Mouse (Mus musculus) CD4-positive, CD25-positive, alpha-beta regulatory T cell, adult 4 months (primary cell): Measurements from ENCODE around the gene Plxdc1. TPM values are rescaled to one million over a fixed set of nuclear protein-coding genes. Genes with fewer than 3 reads are reported as not detected.

ENCODE experiments used
- ATAC-seq: one replicate; pipeline ENCODE4 v1.8.0; 2017
- polyA plus RNA-seq, 2 experiments: library from polyadenylated mRNA; unstranded; fragments of 100-300 nt; shearing (Covaris generic); gene quantifications; one replicate each; pipeline ENCODE4 v1.2.1; 2017

Plxdc1 gene
- polyA plus RNA-seq, 2 experiments from 2014 or later = 1.8 to 3.7 TPM

DNA sequence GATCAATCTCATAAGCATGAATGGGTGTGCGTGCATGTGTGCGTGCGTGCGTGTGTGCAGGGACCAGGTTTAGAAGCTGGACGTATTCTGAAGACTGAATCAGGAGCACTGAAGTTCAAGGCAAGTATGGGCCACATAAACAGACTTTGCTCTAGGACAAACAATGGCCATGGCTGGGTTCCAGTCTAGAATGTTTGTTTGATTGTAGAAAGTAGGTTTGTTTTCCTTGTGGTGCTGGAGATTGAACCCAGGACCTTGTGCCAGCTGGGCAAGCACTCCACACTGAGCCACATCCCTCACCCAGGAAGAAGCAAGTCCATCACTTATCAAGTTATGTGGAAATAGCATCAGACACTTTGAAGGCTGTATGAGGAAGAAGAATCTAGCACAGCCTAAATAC is 29.9 kb upstream of the Plxdc1 start:
- ATAC-seq = no peak

GRCm38 (mm10) chr11:98012831-98013230 is 26.6 kb upstream of the Plxdc1 start:
- no peak for ATAC-seq

- ATAC-seq = no peak
Observed at GRCm38 (mm10) chr11:98011716-98012115, 25.5 kb upstream of the Plxdc1 start.

DNA sequence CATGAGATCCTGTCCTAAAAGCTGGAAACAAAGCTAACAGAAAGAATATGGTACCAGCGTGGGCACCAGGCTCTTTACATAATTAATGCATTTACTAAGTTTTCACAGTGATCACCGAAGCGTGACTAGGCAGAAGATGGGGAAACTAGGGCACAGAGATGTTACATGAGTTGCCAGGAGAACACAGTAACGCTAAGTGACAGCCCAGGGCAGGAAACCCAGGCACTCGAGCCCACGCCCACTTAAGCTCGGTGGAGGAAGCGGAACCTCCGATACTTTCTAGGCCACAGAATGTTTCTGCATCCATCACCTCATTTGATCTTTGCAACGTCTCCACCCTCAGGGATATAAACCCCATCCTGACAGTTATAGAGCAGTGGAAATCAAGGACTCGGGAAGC is 21.8 kb upstream of the Plxdc1 start:
- peak; percentile 56 for ATAC-seq

GRCm38 (mm10) chr11:98005686-98006085 is 19.4 kb upstream of the Plxdc1 start:
- ATAC-seq = no peak

DNA sequence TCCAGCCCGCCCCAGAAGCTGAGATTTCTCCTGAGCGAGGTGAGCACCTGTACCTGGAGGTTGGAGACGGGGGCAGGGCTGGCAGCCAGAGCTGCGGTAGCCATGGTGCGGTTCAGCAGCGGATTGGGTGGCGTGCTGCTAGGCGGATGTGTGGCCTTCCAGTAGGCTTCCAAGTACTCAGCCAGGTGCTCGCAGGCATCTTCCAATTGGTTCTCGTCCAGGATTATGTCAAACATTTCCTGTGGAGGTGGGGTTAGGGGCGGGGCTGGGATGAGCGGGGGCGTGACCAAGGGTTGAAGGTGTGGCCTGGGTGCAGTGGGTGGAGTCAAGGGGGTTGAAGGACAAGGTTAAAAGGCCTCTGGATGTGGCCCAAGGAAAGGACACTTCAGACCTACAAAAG is 18.8 kb upstream of the Plxdc1 start:
- ATAC-seq = no peak

DNA sequence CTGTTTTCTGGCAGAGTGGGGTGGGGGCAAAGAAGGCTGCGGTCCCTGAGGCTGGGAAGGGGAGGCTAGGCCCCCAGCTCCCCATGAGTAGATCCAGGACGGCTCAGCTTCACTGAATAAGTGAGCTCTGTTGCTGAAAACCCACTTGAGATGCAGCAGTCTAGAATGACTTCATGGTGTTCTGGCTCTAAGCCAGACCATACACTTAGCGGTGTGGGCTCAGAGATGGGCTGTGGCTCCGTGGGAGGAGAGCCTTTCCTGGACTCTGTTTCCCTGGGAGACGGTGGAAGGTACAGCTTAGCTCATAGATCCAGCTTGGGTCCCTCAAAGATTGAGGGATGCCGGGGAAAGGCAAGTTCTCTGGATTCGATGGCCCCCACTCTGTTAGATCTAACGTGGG is 17.9 kb upstream of the Plxdc1 start:
- no peak for ATAC-seq

- ATAC-seq = no peak
Observed at GRCm38 (mm10) chr11:98003171-98003671, 17.0 kb upstream of the Plxdc1 start.

DNA sequence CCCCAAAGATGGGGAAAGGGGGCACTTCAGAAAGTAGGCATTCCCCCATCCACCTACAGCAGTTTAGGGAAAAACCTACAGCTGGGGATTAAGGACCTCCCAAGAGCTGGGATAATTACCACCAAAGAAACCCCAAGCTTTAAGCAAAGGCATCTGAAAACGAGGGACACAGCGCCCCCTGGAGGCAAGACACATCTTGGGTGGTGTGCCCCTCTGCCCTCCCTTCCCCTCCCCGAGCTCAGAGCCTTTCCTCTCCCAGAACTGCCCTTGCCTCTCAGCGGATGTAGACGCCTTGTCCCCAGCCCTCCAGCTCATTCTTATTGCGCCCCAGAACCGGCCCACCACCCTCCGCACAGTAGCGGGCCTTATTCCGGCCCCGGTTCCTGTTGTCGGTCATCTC is 16.4 kb upstream of the Plxdc1 start:
- ATAC-seq = no peak

GRCm38 (mm10) chr11:98001986-98002385 is 15.7 kb upstream of the Plxdc1 start:
- ATAC-seq = no peak

GRCm38 (mm10) chr11:98001351-98001824 is 15.1 kb upstream of the Plxdc1 start:
- no peak for ATAC-seq

DNA sequence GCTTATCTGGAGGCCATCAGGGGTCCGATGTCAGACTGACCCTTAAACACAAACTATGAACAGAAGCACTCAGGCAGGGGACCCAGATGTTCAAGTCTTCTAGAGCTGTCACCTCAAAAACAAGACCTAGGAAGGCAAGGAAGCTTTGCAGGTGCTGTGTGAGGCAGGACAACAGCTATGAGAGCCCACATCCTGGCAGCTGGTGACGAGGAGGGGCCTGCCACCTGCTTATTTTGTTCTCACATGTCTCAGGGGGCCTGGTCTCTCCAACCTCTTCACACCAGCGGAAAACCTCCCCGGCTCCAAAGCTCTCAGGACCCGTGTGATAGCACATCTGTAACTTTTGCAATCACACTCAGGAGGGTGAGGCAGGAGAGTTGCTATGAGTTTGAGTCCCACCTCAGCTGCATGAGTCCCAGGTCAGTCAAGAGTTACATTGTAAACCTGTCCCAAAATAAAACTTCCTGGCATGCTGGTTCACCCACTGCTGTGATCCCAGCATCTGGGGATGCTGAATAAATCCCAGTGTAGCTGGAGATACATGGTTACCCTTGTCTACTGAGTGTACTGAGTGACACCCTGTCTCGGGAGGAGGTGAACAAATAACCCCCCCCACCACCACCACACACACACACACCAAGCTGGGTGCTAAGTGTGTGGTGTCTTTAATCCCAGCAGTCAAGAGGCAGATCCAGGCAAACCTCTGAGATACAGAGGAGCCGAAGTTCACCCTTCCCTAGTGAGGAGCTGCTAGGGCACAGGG is 14.3 kb upstream of the Plxdc1 start:
- peak; percentile 62 for ATAC-seq

- no peak for ATAC-seq
Observed at GRCm38 (mm10) chr11:97999748-98000147, 13.5 kb upstream of the Plxdc1 start.

DNA sequence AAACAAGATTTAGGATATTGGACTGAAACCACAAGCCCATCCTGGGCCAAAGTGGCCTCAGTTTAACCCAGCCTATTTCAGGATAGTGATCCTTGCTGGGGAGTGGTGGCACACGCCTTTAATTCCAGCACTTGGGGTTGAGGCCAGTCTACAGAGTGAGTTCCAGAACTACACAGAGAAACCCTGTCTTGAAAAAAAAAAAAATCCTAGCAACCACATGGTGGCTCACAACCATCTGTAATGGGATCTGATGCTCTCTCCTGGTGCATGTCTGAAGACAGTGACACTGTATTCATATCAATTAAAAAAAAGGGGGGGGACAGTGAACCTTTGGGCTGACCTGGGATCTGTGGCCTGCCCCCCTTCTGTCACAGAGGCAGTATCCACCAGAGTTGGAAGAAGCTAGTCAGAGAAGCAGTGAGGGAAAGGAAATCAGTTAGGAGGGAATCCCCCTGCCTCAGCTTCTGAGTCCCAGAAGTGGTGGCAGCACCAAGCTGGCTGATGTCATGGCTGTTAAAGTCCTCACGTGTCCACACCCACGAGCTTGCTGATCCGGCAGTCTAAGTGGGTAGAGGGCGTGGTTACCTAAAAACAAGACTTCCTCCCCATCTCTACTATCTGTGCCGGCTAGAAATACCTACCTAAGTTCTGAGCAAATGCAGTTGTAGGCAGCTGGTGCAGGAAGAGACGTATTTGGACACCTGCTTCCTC is 12.8 kb upstream of the Plxdc1 start:
- ATAC-seq = peak; percentile 75

GRCm38 (mm10) chr11:97998074-97998793 is 12.0 kb upstream of the Plxdc1 start:
- ATAC-seq = no peak

GRCm38 (mm10) chr11:97997387-97997960 is 11.2 kb upstream of the Plxdc1 start:
- no peak for ATAC-seq

- ATAC-seq = no peak
Observed at GRCm38 (mm10) chr11:97996691-97997090, 10.4 kb upstream of the Plxdc1 start.

DNA sequence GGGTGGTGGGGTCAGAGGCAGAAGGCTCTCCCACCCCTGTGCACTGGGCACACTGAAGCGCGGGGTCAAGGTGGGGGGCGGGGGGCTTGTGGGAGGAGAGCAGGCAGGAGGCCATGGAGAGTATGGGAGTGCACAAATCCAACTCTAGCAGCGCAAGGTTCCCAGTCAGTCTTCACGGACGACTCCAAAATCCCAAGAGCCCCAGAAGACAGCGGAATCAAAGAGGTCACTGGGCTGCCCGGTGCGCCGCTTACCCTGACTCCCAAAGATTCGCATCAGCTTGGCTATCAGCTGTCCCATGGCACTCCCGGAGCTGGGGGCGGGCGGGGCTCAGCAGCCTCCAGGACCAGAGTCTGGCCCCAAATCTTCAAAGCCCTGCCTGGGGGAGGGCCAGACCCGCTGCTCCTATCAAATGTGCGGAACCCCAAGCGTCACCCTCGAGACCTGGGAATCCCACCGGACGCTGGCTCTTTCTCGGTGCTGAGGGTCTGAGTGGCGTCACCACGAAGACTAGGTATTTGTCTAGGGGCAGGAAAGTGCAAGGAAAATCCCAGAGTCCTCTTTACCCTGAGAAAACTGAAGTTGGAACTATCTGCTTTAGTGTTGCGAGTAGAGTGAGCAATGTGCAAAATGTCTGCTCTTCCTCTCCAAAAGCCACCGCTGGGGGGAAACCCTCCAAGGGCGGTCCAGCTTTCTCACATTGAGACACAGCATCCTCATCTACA is 9.5 kb upstream of the Plxdc1 start, which contains the start of gene Arl5c:
TSS of gene Arl5c (minus strand) at position 618 of the 725 bp plus-strand sequence.
- ATAC-seq = peak; percentile 33

- ATAC-seq = peak; percentile 27
Observed at GRCm38 (mm10) chr11:97994539-97995100, 8.4 kb upstream of the Plxdc1 start.

GRCm38 (mm10) chr11:97988530-97989096 is 2.4 kb upstream of the Plxdc1 start:
- peak; percentile 71 for ATAC-seq
